Mouse (Mus musculus) limb, embryonic 11.5 days (tissue): Measurements from ENCODE around the gene Zbtb22. TPM values are rescaled to one million over a fixed set of nuclear protein-coding genes. Genes with fewer than 3 reads are reported as not detected.

ENCODE experiments used
- ATAC-seq: fragments of 200-750 bp; cut with Nextera tagmentation; 2 replicates; pipeline ENCODE4 v1.8.0; 2017; ENCODE audit warnings: low read depth; ENCODE audit not compliant: insufficient number of reproducible peaks, low FRiP score, low TSS enrichment
- DNase-seq: peaks from one replicate; pipeline ENCODE4 v3.0.0-alpha.2; 2015; ENCODE audit warnings: low spot score
- H3K27ac ChIP-seq: fragments of 300-500 bp; sonication (generic); replicated peaks from 2 replicates; pipeline ENCODE4 v1.5.1; 2014; ENCODE audit warnings: low read depth, mild to moderate bottlenecking, low read length
- H3K27me3 ChIP-seq: fragments of 300-500 bp; sonication (generic); 2 replicates; pipeline ENCODE4 v1.6.1; 2014; ENCODE audit warnings: mild to moderate bottlenecking, low read length, mixed read lengths; ENCODE audit not compliant: control insufficient read depth, insufficient read depth
- H3K36me3 ChIP-seq: fragments of 300-500 bp; sonication (generic); 2 replicates; pipeline ENCODE4 v1.6.1; 2014; ENCODE audit warnings: mild to moderate bottlenecking, low read length, moderate library complexity, mixed read lengths; ENCODE audit not compliant: control insufficient read depth, insufficient read depth
- H3K4me1 ChIP-seq: fragments of 300-500 bp; sonication (generic); 2 replicates; pipeline ENCODE4 v1.6.1; 2014; ENCODE audit warnings: low read length, mixed read lengths; ENCODE audit not compliant: control insufficient read depth, insufficient read depth
- H3K4me2 ChIP-seq: fragments of 300-500 bp; sonication (generic); 2 replicates; pipeline ENCODE4 v1.6.1; 2014; ENCODE audit warnings: low read depth, mild to moderate bottlenecking, moderate library complexity; ENCODE audit not compliant: severe bottlenecking
- H3K4me3 ChIP-seq: fragments of 300-500 bp; sonication (generic); 2 replicates; pipeline ENCODE4 v1.5.1; 2014; ENCODE audit warnings: low read depth, low read length
- H3K9ac ChIP-seq: fragments of 300-500 bp; sonication (generic); 2 replicates; pipeline ENCODE4 v1.6.1; 2014; ENCODE audit warnings: mild to moderate bottlenecking, low read length
- H3K9me3 ChIP-seq: fragments of 300-500 bp; sonication (generic); 2 replicates; pipeline ENCODE4 v1.6.1; 2016; ENCODE audit warnings: low read length; ENCODE audit not compliant: control insufficient read depth
- WGBS: fragments of 180-500 bp; shearing (Covaris S2); extraction: QIAGEN DNeasy Blood & Tissue Kit; methylation state at CpG from one replicate; pipeline ENCODE4 v1.1.7; 2014; 5-methylcytosine and 5-hydroxymethylcytosine counted together
- polyA plus RNA-seq: library from polyadenylated mRNA; unstranded; fragments of >200 nt; fragmentation: Nextera tagmentation; extraction: Ambion mirVana; gene quantifications from 2 replicates; pipeline ENCODE4 v1.2.1, GENCODE M21; 2014

The Zbtb22 gene
- polyA plus RNA-seq, 1 experiment from 2014 or later: 11.8 TPM

- DNase-seq (no peak), ATAC-seq (no peak)
- H3K9me3 ChIP-seq: no peaks in the 10 kb centered on the region
- peak overlapping the region; percentile 99 for H3K4me2 ChIP-seq
- H3K9ac ChIP-seq: peak overlapping the region; percentile 81
- H3K27me3 ChIP-seq: no peaks in the 10 kb centered on the region
- peaks cover 15% of the 10 kb centered on the region for H3K4me1 ChIP-seq
- peak overlapping the region; percentile 91 for H3K4me3 ChIP-seq
- under 1% methylated on average over 42 of the region's 45 CpGs for WGBS
- H3K36me3 ChIP-seq: 0 out of 2 replicates have a peak, but pooled peaks cover 6% of the 10 kb centered on the region
- H3K27ac ChIP-seq: peak overlapping the region; percentile 87
These were observed 14.8 kb downstream of the Zbtb22 start for GRCm38 (mm10) chr17:33930280-33931158.

GRCm38 (mm10) chr17:33931159-33931866 lies 15.6 kb downstream of the Zbtb22 start:
- peak overlapping the region; percentile 99 for H3K4me2 ChIP-seq
- 32% methylated on average over 18 of the region's 18 CpGs for WGBS
- H3K9me3 ChIP-seq: no peaks in the 10 kb centered on the region
- H3K27ac ChIP-seq: no peak overlapping the region
- DNase-seq (no peak), ATAC-seq (no peak)
- peaks cover 15% of the 10 kb centered on the region for H3K4me1 ChIP-seq
- H3K27me3 ChIP-seq: no peaks in the 10 kb centered on the region
- 0 out of 2 replicates have a peak, but pooled peaks cover 6% of the 10 kb centered on the region for H3K36me3 ChIP-seq
- H3K4me3 ChIP-seq: peak overlapping the region; percentile 91
- peak overlapping the region; percentile 81 for H3K9ac ChIP-seq

GRCm38 (mm10) chr17:33931947-33932346 lies 16.2 kb downstream of the Zbtb22 start:
- no peaks in the 10 kb centered on the region for H3K9me3 ChIP-seq
- no peak overlapping the region for H3K4me2 ChIP-seq
- peaks cover 15% of the 10 kb centered on the region for H3K4me1 ChIP-seq
- peaks cover 7% of the 10 kb centered on the region; the same call in 1 of the 2 replicates for H3K36me3 ChIP-seq
- H3K27ac ChIP-seq: no peak overlapping the region
- DNase-seq (no peak), ATAC-seq (no peak)
- no peak overlapping the region for H3K4me3 ChIP-seq
- H3K9ac ChIP-seq: no peak overlapping the region
- no peaks in the 10 kb centered on the region for H3K27me3 ChIP-seq
- WGBS: 92% methylated on average over 11 of the region's 11 CpGs

DNA sequence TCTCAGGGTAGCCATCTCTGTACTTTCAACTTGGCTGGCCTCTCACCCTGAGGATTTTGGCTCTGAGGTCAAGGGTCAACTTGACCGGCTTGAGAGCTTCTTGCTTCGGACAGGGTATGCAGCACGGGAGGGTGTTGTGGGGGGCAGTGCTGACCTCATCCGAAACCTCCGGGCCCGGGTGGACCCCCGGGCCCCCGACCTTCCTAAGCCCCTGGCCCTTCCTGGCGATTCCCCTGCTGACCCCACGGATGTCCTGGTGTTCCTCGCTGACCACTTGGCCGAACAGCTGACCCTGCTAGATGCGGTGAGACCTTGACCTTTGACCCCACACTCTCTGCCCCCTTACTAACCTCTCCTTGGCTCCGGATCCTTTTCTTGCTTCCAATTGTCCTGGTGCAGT lies 16.7 kb downstream of the Zbtb22 start:
- Histone ChIP-seq H3K9ac (no peak overlapping the region), H3K36me3 (peaks cover 10% of the 10 kb centered on the region; the same call in 1 of the 2 replicates), H3K9me3 (no peaks in the 10 kb centered on the region), H3K4me2 (no peak overlapping the region), H3K4me1 (peaks cover 15% of the 10 kb centered on the region), H3K4me3 (no peak overlapping the region), H3K27ac (no peak overlapping the region), H3K27me3 (no peaks in the 10 kb centered on the region)
- 93% methylated on average over 14 of the region's 14 CpGs for WGBS
- ATAC-seq (no peak), DNase-seq (no peak)

DNA sequence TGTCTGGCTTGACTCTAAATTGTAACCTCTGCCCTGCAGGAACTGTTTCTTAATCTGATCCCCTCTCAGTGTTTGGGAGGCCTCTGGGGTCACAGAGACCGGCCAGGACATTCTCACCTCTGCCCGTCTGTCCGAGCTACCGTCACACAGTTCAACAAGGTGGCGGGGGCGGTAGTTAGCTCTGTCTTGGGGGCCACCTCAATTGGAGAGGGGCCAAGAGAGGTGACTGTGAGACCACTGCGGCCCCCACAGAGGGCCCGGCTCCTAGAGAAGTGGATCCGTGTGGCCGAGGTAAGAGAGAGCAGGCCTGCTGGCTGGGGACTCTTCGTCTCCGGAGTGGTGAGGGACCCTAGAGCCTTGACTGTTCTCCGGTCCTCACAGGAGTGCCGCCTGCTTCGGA lies 17.3 kb downstream of the Zbtb22 start:
- H3K27ac ChIP-seq: no peak overlapping the region
- no peak overlapping the region for H3K9ac ChIP-seq
- WGBS: 90% methylated on average over 15 of the region's 15 CpGs
- H3K27me3 ChIP-seq: no peaks in the 10 kb centered on the region
- H3K36me3 ChIP-seq: peaks cover 10% of the 10 kb centered on the region; the same call in 1 of the 2 replicates
- ATAC-seq (no peak), DNase-seq (no peak)
- no peaks in the 10 kb centered on the region for H3K9me3 ChIP-seq
- peaks cover 11% of the 10 kb centered on the region for H3K4me1 ChIP-seq
- H3K4me2 ChIP-seq: no peak overlapping the region
- H3K4me3 ChIP-seq: no peak overlapping the region

GRCm38 (mm10) chr17:33935422-33936055 lies 19.8 kb downstream of the Zbtb22 start:
- Histone ChIP-seq H3K27ac (no peak overlapping the region), H3K9me3 (no peaks in the 10 kb centered on the region), H3K4me3 (no peak overlapping the region), H3K36me3 (peaks cover 13% of the 10 kb centered on the region; the same call in 1 of the 2 replicates), H3K9ac (no peak overlapping the region), H3K4me2 (no peak overlapping the region), H3K4me1 (peaks cover 12% of the 10 kb centered on the region), H3K27me3 (no peaks in the 10 kb centered on the region)
- DNase-seq: no peak
- no peak for ATAC-seq
- 86% methylated on average over 21 of the region's 21 CpGs for whole genome bisulfite sequencing

- no peaks in the 10 kb centered on the region for H3K27me3 ChIP-seq
- no peak for DNase-seq
- no peaks in the 10 kb centered on the region for H3K9me3 ChIP-seq
- peaks cover 13% of the 10 kb centered on the region; the same call in 1 of the 2 replicates for H3K36me3 ChIP-seq
- no peak overlapping the region for H3K4me2 ChIP-seq
- WGBS: 91% methylated on average over 15 of the region's 15 CpGs
- no peak for ATAC-seq
- H3K4me3 ChIP-seq: no peak overlapping the region
- no peak overlapping the region for H3K27ac ChIP-seq
- no peak overlapping the region for H3K9ac ChIP-seq
- H3K4me1 ChIP-seq: peaks cover 11% of the 10 kb centered on the region
These were observed 21.3 kb downstream of the Zbtb22 start for GRCm38 (mm10) chr17:33936993-33937392.

DNA sequence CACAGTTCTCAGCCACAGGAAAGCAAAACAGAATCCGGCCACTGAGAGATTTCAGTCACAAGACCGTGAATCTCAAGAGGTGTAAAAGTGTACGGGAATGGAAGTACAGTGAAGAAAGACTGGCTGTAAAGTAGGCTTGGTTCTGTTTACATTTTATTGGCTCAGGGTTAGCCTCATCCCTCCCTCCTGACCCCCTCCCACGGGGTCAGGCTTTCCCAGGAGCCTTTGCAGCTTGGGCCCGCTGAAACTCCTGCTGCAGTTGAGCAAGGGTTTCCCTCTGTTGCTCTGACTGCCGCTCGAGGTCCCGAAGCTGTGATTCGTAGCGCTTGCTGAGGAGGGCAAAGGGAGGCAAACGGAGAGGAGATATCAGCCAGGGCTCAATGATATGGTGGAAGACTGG lies 23.1 kb downstream of the Zbtb22 start:
- Histone ChIP-seq H3K4me2 (peak overlapping the region; percentile 93; the same call in 1 of the 2 replicates), H3K9me3 (no peaks in the 10 kb centered on the region), H3K4me1 (peaks cover 11% of the 10 kb centered on the region), H3K27ac (no peak overlapping the region), H3K9ac (no peak overlapping the region), H3K36me3 (peaks cover 14% of the 10 kb centered on the region; the same call in 1 of the 2 replicates), H3K4me3 (no peak overlapping the region), H3K27me3 (no peaks in the 10 kb centered on the region)
- DNase-seq (no peak), ATAC-seq (no peak)
- 82% methylated on average over 11 of the region's 11 CpGs for WGBS
